Mouse (Mus musculus) G1E-ER4 (cell line): Measurements from ENCODE around the gene Ap3s2. TPM values are rescaled to one million over a fixed set of nuclear protein-coding genes. Genes with fewer than 3 reads are reported as not detected.

Experiments
- GATA1 ChIP-seq: IDR thresholded peaks from one replicate; pipeline ENCODE4 v1.8.0; 2012; ENCODE audit warnings: low read length, inconsistent platforms
- polyA plus RNA-seq: library from polyadenylated mRNA; stranded (reverse); fragments of >175 nt; gene quantifications from 2 replicates; pipeline ENCODE4 v1.2.3, GENCODE M21; 2012

Gene Ap3s2
- polyA plus RNA-seq, 1 experiment, result 10.0 TPM

GRCm38 (mm10) chr7:79866294-79867000 is 54.0 kb downstream of the Ap3s2 start:
- TF ChIP-seq GATA1, result no peak

GRCm38 (mm10) chr7:79861794-79862193 is 58.7 kb downstream of the Ap3s2 start:
- TF ChIP-seq GATA1, result no peak

- no peak for TF ChIP-seq GATA1
Observed at GRCm38 (mm10) chr7:79860811-79861210, 59.6 kb downstream of the Ap3s2 start, which contains the start of gene Anpep. Gene Anpep (minus strand): TSS chr7:79861059.

DNA sequence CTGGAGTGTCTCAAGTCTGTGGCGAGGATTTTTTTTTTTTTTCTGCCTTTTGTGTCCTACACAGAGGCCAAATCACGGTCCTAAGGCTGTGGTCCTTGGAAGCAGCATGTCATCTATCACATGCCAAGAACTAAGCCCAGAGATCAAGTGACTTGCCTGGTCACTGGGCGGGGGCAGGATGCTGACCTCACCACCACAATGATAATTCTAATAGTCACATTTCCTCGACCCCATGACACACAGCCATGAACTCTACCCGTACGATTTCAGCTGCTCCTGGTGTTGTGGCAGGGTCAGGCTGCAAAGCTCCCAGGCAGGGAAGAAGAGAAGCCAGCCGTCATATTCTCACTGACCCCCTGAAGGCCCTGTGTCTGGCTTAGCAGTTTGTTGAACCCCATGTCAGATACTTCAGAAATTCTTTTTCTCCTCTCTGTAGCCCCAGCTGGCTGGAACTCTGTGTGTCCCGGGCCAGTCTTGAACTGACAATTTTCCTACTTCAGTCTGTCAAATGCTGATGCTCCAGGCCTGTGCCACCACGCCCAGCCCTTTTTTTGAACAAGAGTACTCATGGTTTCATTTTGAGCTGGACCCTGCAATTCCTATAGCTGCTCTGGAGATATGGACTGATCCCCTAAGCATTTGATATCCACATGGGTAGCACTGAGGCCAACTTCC is 61.4 kb downstream of the Ap3s2 start:
- no peak for TF ChIP-seq GATA1

GRCm38 (mm10) chr7:79858202-79858934 is 62.1 kb downstream of the Ap3s2 start:
- TF ChIP-seq GATA1, result no peak

GRCm38 (mm10) chr7:79856305-79856704 is 64.1 kb downstream of the Ap3s2 start:
- TF ChIP-seq GATA1, result no peak

GRCm38 (mm10) chr7:79847456-79848451 is 72.7 kb downstream of the Ap3s2 start:
- no peak for TF ChIP-seq GATA1

DNA sequence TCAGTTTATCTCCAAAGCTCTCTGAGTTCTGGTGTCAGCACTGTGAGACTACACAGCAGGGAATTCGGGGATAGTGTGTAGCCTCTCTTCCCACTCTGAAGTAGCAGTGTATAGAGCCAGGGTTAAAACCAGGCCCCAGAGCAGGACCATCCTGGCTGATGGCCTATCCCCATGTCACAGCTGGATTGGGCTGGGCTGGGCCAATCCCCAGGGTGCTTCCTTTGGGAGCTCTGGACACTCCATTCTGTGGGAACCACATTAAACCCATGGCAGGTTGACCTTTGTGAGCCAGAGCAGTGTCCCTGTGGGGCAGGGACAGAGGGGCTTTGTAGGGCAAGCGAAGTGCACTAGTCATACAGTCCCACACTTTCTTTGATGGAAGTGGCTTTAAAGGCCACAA is 74.1 kb downstream of the Ap3s2 start:
- no peak for TF ChIP-seq GATA1

GRCm38 (mm10) chr7:79844090-79844802 is 76.2 kb downstream of the Ap3s2 start:
- TF ChIP-seq GATA1, result no peak

DNA sequence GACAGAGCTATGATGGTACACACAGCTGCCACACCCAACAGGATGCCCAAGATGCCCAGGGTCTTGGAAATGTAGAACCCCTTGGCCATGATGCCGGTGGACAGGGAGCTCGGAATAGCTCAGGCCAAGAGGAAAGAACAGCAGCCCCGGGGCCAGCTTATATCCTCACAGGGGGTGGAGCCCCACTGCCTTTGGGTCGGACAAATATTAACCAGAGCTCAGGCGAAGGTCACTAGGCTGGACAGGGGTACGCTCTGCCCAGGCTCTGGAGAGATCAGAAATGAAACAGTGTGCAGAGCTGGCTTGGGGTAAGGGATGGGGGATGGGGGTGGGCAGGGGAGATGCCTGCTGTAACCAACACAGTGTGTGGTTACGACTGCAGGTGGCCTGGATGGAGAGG is 78.3 kb downstream of the Ap3s2 start:
- TF ChIP-seq GATA1, result no peak

GRCm38 (mm10) chr7:79837247-79837646 is 83.2 kb downstream of the Ap3s2 start:
- no peak for TF ChIP-seq GATA1

- no peak for TF ChIP-seq GATA1
Observed at GRCm38 (mm10) chr7:79835196-79835595, 85.3 kb downstream of the Ap3s2 start.

- no peak for TF ChIP-seq GATA1
Observed at GRCm38 (mm10) chr7:79832980-79833379, 87.5 kb downstream of the Ap3s2 start.

- TF ChIP-seq GATA1, result no peak
Observed at GRCm38 (mm10) chr7:79831585-79831984, 88.9 kb downstream of the Ap3s2 start.
